Mouse (Mus musculus) mouse embryonic stem cell (cell line): ENCODE results near the gene Mcm10.

Source experiments
- in situ Hi-C, 2 experiments: fragments of 300-500 bp; cut with MboI; formaldehyde crosslinking; loops; 1 replicate in 1 of 2; 3 replicates in 1 of 2; pipeline ENCODE4 v1.14.3; 2019 to 2020; ENCODE audit warnings: low sequenced_read_pairs in 2 of 2, low pct_unique_long_range_greater_than_20kb in 1 of 2, mixed read lengths in 1 of 2; ENCODE audit not compliant: unreplicated experiment in 1 of 2

Mcm10 gene

DNA sequence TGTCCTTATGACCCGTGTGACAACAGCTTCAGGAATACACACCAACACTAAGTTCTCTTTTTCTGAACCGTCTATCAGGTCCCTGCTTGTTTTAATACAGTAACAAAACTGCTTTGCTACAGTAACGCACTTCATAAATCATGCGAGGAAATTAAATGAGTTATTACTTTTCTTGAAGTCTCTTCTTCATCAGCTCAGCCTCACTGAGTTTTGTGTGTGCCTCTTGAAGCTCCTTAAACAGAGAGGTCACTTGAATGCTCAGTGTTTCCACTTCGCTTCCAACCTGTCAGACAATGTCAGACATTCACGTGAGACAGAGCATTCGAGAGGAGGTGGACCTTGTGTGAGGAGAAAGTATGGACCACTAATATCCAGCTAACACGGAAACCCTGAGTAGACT is 22.2 kb upstream of the Mcm10 start:
- in situ Hi-C loops: no loop called here

DNA sequence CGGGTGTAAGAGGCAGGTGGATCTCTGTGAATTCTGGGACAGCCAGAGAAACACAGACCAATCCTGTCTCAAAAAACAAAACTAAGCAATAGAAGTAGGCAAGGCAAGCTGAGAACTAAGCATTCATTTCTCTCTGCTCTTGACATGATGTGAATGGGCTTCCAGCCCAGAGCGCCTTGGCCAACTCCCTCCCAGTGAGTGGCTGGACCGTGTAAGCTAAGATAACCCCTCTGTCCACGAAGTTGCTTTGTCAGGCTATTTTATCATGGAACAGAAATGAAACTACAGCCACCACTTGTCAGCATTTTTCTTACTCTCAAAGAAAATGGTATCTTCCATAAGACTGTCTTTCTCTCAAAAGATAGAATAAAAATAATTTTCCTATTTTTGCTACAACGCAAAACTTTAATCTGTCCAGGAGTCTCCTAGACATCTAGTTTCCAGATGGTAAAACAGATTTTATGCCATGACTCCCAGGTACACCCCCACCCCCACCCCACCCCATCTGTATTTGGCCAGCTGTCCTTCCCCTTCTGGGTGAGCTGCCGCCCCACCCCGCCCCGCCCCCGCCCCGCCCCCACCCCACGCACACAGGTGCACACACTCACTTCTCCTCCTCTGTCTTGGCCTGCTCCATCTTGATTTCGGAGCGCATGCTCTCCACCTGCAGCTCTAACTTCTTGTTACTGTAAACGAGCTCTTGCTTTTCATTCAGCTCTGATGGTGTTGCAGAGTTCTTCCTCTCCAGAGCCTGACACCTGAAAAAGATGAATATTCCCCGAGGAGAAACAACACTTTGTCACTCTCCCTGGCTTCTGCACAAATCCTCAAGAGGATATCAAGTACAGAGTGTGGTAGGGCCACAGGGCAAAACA is 21.2 kb upstream of the Mcm10 start:
- in situ Hi-C loops: no loop called here

DNA sequence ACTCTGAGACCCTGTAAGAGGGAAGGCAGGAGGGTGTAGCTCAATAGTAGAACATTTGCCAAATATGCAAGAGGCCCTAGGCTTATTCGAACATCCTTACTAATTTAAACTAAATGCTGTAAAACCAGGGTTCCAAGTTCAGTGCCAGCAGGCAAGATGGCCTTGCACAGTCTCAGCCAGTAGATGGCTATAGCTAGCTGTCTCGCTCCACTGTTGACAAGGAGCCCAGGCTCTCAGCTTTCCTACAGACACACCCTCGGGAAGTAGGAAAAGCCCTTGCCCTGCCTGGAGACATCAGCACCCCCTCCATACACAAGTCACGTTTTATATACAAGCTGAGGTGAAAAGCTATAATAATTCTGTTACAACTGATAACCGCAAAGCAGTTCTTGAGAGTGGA is 20.1 kb upstream of the Mcm10 start:
- in situ Hi-C loops: no loop called here

DNA sequence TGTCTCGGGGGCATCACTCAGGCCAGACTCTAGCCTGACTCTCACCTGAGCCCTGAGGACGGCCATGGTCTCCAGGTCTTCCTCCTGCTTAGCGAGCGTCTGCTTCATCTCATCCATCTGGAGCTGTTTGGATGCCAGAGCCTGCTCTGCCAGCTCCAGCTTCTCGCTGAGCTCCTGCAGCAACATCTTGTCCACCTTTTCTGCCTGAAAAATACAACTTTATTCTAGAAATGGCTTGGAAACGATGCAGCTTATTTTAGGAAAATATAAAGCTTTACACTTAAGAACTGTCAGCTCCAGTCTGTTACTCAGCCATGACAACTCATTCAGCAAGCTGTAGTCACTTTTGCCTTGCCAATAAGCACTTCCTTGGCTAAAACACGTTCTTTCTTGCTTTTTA is 18.6 kb upstream of the Mcm10 start:
- in situ Hi-C loops: no loop called here

DNA sequence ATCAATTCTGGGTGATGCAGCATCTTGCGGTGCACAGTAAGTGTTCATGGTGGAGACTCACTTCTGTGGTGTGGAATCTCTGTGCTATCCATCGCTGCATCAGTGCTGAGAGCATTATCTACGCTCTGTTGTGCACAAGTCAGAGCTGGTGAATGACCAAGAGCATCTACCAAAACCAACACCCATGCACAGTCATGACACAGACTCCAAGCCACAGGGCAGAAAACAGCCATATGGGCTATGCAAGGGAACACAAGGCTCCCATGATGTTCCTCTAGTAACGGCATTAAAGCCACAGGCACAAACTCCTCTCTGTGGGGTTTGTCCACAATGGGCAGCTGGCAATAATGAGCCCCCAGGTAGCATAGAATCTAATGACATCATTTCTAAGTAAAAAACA is 17.2 kb upstream of the Mcm10 start:
- in situ Hi-C loops: no loop called here

DNA sequence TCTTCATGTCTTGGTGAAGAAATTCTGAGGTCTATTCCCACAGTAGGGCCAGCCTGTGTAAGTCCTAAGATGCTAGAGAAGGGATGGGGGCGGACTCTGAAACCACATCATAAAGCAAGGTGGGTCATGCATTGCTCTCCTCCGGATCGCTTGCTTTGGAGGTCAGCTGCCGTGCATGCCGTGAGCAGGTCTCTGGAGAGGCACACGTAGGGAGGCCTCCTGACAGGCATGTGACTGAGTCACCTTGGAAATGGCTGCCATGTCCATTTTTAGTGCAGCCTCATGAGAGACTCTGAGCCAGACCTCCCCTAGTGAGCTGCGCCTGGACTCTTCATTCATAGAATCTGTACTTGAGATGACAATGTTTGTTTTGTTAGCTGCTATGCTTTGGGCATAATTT is 15.5 kb upstream of the Mcm10 start:
- in situ Hi-C loops: no loop called here

DNA sequence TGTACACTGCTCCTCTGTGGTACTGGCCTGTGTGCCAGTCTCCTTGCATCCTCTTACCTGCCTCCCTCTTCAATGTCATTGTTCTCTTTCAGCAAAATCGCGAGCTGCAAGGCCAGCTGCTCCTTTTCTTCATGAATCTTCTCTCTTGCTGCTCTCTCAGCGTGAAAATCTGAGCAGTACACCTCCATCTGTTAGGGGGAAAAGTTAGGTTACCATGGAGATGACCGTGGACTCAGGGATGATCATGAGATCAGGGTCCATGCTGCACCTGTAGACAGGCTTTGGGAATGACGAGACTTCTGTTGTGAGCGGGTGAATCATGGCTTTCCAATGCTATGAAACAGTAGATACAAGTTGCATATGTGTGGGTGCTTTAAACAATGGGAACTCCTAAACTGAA is 14.5 kb upstream of the Mcm10 start:
- in situ Hi-C loops: no loop called here

DNA sequence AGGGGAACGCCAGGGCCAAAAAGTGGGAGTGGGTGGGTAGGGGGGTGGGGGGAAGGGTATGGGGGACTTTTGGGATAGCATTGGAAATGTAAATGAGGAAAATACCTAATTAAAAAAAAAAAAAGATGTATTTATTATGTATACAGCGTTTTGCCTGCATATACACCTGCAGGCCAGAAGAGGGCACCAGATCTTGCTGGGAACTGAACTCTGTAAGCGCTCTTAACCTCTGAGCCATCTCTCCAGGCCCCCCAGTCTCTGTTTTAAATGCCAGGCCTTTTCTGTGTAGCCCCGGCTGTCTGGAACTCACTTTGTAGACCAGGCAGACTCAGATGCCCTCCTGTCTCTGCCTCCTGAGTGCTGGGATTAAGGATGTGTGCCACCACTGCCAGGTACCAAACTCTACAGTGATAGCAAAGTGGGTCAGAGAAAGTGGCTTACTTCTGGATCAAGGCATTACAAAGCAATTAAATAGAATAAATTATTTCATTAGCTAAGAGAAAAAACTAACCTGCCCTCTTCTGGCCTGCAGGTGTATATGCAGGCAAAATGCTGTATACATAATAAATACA is 12.7 kb upstream of the Mcm10 start:
- in situ Hi-C loops: no loop called here

DNA sequence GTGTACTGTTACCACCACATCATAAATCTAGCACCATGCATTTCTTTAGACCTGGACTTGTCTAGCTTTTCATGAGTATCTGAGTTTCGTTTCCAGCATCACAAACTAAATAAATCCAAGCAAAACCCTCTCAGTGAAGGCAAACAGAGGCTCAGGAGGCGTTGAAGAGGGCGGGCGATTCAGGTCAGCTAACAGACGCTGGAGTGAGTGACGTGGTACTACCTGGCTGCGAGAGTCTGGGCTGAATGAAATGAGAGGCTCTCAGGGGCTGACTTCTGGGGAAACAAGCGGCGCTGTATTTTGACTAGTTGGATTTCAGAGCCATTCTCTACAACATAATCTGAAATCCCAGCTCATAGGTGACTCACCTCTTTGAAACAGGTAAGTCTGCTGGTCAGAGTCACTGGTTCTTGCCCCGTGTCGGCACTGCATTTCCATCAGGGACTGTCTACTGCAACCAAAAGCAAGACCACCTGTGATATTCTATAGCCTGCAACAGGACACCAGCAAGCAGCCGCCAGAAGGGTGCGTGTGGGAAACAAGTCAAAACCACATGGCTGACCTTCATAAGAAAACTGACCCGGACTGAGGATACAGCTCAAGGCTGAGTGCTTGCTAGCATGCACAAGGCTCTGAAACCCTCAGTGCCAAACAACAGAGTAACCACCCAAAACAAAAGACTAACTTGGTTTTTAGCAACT is 11.3 kb upstream of the Mcm10 start:
- in situ Hi-C loops: no loop called here

DNA sequence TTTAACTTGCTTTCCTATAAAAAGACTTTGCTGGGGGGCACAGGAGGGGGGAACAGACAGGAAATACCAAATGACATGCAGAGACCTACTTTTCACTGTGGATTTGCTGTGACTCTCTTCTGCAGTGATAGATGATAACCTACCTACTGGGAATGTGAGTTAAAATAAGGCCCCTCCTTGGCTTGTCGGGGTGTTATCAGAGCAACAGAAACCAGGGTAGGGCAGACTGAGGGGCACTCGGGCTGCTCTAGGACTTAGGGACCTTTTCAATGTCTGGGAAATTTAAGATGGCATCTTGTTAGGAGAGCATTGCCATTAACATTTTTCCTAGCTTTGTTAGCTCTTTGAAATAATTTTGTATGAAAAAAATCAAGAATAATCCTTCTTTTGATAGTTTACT is 10.7 kb upstream of the Mcm10 start:
- in situ Hi-C loops: no loop called here

DNA sequence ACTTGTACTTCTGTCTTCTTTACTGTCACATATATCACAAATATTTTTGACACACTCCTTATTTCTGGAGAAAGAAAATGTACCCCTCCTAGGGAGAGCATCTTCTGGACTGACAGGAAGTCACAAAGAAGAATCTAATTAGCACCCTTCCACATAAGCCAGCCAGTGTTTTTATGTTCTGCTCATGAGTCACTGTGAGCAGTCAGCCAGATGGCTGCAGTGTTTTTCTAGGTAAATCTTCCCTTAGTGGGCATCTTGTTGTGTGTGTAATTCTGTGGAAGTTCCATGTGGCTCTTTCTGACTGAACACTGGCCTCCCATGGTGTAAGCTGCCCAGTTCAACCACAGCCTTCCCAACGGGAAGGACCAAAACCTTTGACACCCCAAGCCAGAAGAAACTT is 7.1 kb upstream of the Mcm10 start:
- in situ Hi-C loops: no loop called here

DNA sequence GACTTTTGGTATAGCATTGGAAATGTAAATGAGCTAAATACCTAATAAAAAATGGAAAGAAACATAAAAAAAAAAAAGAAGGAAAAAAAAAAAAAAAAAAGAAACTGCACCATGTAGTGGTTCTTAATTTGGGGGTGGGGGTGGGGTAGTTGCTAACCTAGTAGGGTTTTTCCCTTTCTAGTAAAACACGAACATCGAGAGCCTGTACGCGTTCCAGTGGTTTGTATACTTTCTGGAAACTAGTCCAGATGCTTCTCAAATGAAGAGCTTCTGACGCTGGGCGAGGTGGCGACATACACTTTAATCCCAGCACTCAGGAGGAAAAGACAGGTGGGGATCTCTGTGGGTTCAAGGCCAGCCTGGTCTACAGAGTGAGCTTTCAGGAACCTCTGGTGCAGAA is 4.3 kb upstream of the Mcm10 start:
- in situ Hi-C loops: no loop called here

DNA sequence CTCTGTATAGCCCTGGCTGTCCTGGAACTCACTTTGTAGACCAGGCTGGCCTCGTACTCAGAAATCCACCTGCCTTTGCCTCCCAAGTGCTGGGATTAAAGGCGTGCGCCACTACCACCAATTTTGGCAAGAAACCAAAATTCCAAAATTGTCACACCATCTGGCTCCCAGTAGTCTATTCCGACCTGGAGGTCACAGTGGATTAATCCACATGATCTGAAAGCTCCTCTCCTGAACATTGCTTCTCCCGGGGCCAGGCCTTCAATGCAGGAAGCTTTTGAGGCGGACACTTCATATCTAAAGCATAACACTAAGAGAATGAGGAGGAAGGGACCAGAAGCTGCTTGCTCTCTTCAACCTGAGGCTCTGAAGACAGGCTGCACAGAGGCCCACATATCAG is 2.9 kb upstream of the Mcm10 start:
- in situ Hi-C loops: no loop called here

DNA sequence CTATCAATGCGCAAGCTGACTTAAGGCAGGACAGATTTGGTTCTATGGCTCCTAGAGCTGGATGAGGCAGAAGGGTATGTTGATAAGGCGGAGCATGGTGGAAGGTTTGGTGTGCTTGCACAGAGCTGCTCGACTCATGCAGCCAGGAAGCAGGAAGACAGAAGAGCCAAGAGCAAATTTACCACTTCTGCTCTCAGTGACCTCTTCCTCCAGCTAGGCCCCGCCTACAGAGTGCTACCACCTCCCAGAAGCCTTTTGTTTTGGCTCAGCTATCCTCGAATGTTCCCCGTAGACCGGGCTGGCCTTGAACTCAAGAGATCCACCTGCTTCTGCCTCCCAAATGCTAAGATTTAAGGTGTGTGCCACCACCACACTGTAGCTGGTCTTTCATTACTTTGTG is 2.0 kb upstream of the Mcm10 start:
- in situ Hi-C loops: no loop called here

DNA sequence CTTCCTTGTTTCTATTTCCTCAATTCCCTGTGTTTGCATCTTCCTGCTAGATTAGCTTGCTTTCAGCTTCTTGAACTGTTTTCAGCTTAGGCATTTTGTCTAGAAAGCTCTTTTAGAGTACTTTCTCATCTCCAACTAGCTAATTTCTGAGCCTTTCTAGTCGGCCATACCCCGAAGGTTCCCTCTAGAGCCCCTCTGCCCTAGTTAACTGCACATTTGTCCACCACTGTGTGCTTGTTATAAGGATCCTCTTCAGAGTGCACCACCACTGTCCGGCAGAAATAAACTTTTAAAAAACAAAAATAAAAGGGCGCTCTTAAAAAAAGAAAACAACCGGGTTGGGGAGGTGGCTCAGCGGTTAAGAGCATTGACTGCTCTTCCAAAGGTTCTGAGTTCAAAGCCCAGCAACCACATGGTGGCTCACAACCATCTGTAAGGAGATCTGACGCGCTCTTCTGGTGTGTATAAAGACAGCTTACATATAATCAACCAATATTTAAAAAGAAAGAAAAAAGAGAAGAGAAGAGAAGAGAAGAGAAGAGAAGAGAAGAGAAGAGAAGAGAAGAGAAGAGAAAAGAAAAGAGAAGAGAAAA is 597 bp downstream of the Mcm10 start:
- in situ Hi-C loops: no loop called here

DNA sequence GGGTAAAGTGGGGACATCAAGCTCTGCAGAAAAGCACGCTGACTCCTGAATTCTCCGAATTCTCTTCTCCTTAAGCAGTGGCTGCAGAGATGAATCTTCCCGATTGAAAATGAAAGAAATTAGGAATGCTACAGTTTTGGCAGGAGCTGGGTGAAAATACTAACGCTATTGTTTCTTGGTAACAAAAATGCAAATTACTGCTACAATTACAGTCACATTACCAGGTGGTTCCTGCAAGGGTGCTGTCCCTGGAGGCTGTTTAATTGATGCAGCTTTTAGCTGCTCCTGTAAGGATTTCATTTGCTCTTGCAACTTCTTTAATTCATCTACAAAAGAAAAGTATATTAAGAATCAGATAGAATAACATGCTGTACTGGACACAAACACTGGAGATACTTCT is 5.5 kb downstream of the Mcm10 start:
- in situ Hi-C loops: no loop called here

DNA sequence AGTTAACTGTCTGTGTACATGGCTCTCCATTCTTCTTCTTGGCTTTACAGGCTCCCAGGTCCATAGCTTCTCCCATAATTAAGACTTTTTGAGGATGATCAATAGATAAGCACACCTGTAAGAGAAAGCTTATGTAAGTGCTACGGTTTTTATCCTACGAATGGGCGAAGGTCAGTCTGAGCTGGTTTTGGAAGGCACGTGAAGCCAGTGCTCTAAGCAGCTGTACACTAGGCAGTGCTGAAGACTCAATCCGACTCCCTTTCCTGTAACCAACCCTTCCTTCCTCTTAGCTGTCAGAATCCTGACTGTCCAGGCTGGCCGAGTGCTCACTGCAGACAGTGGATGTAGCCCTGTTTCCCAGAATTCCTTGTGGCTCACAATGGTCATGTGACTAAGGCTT is 11.3 kb downstream of the Mcm10 start:
- in situ Hi-C loops: no loop called here

DNA sequence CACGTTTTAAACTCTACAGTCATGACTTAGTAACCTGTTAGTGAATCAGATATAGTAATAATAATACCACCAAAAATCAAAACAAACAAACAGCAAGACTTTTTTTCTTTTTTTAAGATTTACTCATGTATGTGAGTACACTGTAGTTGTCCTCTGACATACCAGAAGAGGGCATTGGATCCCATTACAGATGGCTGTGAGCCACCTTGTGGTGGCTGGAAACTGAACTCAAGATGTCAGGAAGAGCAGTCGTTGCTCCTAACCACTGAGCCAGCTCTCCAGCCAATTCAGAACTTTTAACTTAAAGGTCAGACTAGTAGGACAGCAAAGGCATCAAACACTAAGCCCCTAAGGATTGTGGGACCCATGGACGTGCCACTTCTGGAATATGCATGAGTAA is 13.7 kb downstream of the Mcm10 start:
- in situ Hi-C loops: no loop called here

DNA sequence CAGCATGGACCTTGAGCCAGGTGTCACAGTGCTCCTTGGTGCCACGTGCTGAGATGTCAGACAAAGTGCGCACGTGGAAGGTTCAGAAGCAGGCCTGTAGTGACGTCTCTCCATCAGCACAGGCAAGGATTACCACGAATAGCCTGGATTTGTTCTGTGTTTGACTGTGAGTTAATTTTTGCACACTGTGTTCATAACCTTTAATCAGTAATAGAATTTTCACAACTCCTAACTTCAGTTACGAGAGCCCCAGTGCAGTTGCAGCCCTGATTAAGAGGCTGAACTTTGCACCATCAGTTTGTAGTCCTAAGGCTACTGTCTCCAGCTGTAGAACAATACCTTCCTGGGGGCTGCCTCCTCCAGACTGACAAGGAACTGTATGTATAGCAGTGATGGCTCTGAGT is 16.2 kb downstream of the Mcm10 start:
- in situ Hi-C loops: no loop called here
